Mouse (Mus musculus) hindbrain, postnatal 0 days (tissue): ENCODE data around the gene Emc3. TPM values are rescaled to one million over a fixed set of nuclear protein-coding genes. Genes with fewer than 3 reads are reported as not detected.

ENCODE experiments used
- ATAC-seq: fragments of 200-750 bp; cut with Nextera tagmentation; 2 replicates; pipeline ENCODE4 v1.8.0; 2017; ENCODE audit warnings: mild to moderate bottlenecking, moderate TSS enrichment, moderate library complexity
- DNase-seq: peaks from one replicate; pipeline ENCODE4 v3.0.0-alpha.2; 2015; ENCODE audit warnings: low spot score
- H3K27ac ChIP-seq: fragments of 300-500 bp; sonication (generic); 2 replicates; pipeline ENCODE4 v1.5.1; 2014; ENCODE audit warnings: mild to moderate bottlenecking
- H3K27me3 ChIP-seq: fragments of 300-500 bp; sonication (generic); 2 replicates; pipeline ENCODE4 v1.6.1; 2014; ENCODE audit warnings: low read length, mixed read lengths; ENCODE audit not compliant: insufficient read depth
- H3K36me3 ChIP-seq: fragments of 300-500 bp; sonication (generic); 2 replicates; pipeline ENCODE4 v1.6.1; 2014; ENCODE audit warnings: low read length, mixed read lengths; ENCODE audit not compliant: insufficient read depth
- H3K4me1 ChIP-seq: fragments of 300-500 bp; sonication (generic); 2 replicates; pipeline ENCODE4 v1.6.1; 2014; ENCODE audit warnings: antibody characterized with exemption, low read length, mixed read lengths; ENCODE audit not compliant: insufficient read depth
- H3K4me2 ChIP-seq: fragments of 300-500 bp; sonication (generic); 2 replicates; pipeline ENCODE4 v1.6.1; 2014; ENCODE audit warnings: low read depth, mild to moderate bottlenecking, low read length, moderate library complexity, mixed read lengths
- H3K4me3 ChIP-seq: fragments of 300-500 bp; sonication (generic); 2 replicates; pipeline ENCODE4 v1.5.1; 2014; ENCODE audit warnings: low read length
- H3K9ac ChIP-seq: fragments of 300-500 bp; sonication (generic); replicated peaks from 2 replicates; pipeline ENCODE4 v1.6.1; 2014; ENCODE audit warnings: mild to moderate bottlenecking, low read length, moderate library complexity, mixed read lengths
- H3K9me3 ChIP-seq: fragments of 300-500 bp; sonication (generic); 2 replicates; pipeline ENCODE4 v1.6.1; 2016; ENCODE audit warnings: low read length, mixed read lengths
- CTCF ChIP-seq: IDR thresholded peaks from 2 replicates; pipeline ENCODE4 v1.5.1; 2016; ENCODE audit warnings: antibody characterized with exemption, control low read depth, low read depth
- WGBS: fragments of 180-500 bp; shearing (Covaris S2); extraction: QIAGEN DNeasy Blood & Tissue Kit; methylation state at CpG from one replicate; pipeline ENCODE4 v1.1.7; 2014; 5-methylcytosine and 5-hydroxymethylcytosine counted together
- polyA plus RNA-seq: library from polyadenylated mRNA; unstranded; fragments of >200 nt; fragmentation: Nextera tagmentation; extraction: Ambion mirVana; gene quantifications from 2 replicates; pipeline ENCODE4 v1.2.1, GENCODE M21; 2015
- total RNA-seq: library from RNA; depleted of rRNA; stranded (reverse); fragments of >200 nt; gene quantifications from 2 replicates; pipeline ENCODE4 v1.2.3, GENCODE M21; 2014

Emc3 gene
- total and polyA plus RNA-seq, 2 experiments from 2014 or later = 81.0 to 120 TPM

DNA sequence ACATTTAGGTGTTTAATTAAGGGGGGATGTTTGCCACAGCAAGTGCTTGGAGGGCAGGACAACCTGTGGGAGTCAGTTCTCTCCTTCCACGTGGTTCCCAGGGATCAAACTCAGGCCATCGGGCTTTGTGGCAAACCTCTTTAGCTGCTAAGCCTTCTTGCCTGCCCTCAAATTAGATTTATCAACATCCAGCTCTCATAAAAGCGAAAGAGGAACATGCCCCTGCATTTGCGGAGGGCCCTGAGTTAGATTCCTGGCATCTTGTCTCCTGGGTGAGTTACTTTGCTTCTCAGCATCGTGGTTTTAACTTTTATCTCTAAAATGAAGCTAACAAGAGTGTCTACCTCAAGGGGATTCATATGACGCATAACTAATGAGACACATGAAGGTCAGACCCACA lies 32.1 kb downstream of the Emc3 start:
- WGBS = 83% methylated on average over 6 of the region's 6 CpGs

GRCm38 (mm10) chr6:113495071-113495675 lies 36.3 kb downstream of the Emc3 start:
- H3K4me2 ChIP-seq = peak overlapping the region; percentile 45
- peak; percentile 4; the same call in 1 of the 2 replicates for ATAC-seq
- peaks cover 8% of the 10 kb centered on the region; the same call in 1 of the 2 replicates for H3K36me3 ChIP-seq
- H3K4me1 ChIP-seq = 0 out of 2 replicates have a peak, but pooled peaks cover 3% of the 10 kb centered on the region
- peak overlapping the region; percentile 29; the same call in 1 of the 2 replicates for H3K4me3 ChIP-seq
- no peaks in the 10 kb centered on the region for H3K27me3 ChIP-seq
- no peak overlapping the region for H3K27ac ChIP-seq
- no peak for TF ChIP-seq CTCF
- no peak for DNase-seq
- no peaks in the 10 kb centered on the region for H3K9me3 ChIP-seq
- 60% methylated on average over 28 of the region's 28 CpGs for WGBS
- H3K9ac ChIP-seq = no peak overlapping the region; the same call in 1 of the 2 replicates

More for the DNA sequence above, 32.1 kb downstream of the Emc3 start:
- H3K4me1 ChIP-seq = 0 out of 2 replicates have a peak, but pooled peaks cover 3% of the 10 kb centered on the region
- no peak for TF ChIP-seq CTCF
- H3K27ac ChIP-seq = no peak overlapping the region
- no peak overlapping the region for H3K9ac ChIP-seq
- DNase-seq = no peak
- no peaks in the 10 kb centered on the region for H3K9me3 ChIP-seq
- no peaks in the 10 kb centered on the region for H3K27me3 ChIP-seq
- no peaks in the 10 kb centered on the region for H3K36me3 ChIP-seq
- H3K4me2 ChIP-seq = no peak overlapping the region
- ATAC-seq = no peak
- H3K4me3 ChIP-seq = no peak overlapping the region

GRCm38 (mm10) chr6:113494258-113494788 lies 37.1 kb downstream of the Emc3 start:
- WGBS = 1% methylated on average over 42 of the region's 54 CpGs
- Histone ChIP-seq H3K36me3 (peaks cover 17% of the 10 kb centered on the region; the same call in 1 of the 2 replicates), H3K4me1 (0 out of 2 replicates have a peak, but pooled peaks cover 3% of the 10 kb centered on the region), H3K27me3 (no peaks in the 10 kb centered on the region), H3K4me2 (peak overlapping the region; percentile 45), H3K9ac (no peak overlapping the region), H3K9me3 (no peaks in the 10 kb centered on the region), H3K27ac (peak overlapping the region; percentile 33; the same call in 1 of the 2 replicates), H3K4me3 (peak overlapping the region; percentile 29)
- TF ChIP-seq CTCF = peak; percentile 67
- ATAC-seq (peak; percentile 83), DNase-seq (peak; percentile 87)

DNA sequence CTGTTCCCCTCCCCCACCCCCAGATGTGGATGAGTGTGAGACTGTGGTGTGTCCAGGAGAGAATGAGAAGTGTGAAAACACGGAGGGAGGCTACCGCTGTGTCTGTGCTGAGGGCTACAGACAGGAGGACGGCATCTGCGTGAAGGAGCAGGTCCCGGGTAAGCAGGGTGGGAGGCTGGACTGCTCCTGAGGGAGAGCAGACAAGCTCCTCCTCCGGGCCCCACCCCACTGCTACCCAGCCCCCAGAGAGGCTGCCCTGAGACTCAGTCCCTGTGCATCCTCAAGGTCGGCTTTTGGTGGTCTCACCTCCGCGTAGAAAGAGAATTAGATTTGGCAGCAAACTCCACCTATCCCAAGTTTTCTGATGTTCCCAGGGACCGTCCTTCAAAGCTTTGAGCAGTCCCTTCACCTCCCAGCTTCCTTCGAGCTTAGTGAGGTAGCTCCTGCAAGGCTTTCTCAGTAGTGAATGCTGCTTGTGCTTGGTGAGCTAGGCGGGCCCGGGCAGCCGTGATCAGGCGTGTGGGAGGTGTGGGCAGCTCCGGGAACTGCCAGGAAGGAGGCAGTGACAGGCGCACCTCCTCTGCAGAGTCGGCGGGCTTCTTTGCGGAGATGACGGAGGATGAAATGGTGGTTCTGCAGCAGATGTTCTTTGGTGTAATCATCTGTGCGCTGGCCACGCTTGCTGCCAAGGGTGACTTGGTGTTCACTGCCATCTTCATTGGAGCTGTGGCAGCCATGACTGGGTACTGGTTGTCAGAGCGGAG lies 39.2 kb downstream of the Emc3 start:
- Histone ChIP-seq H3K36me3 (peaks cover 27% of the 10 kb centered on the region; the same call in 1 of the 2 replicates), H3K9ac (no peak overlapping the region), H3K27me3 (no peaks in the 10 kb centered on the region), H3K27ac (no peak overlapping the region), H3K4me1 (0 out of 2 replicates have a peak, but pooled peaks cover 3% of the 10 kb centered on the region), H3K4me2 (no peak overlapping the region), H3K9me3 (no peaks in the 10 kb centered on the region), H3K4me3 (no peak overlapping the region)
- DNase-seq (no peak), ATAC-seq (no peak)
- no peak for TF ChIP-seq CTCF
- 76% methylated on average over 24 of the region's 24 CpGs for WGBS

- no peak overlapping the region for H3K9ac ChIP-seq
- H3K4me2 ChIP-seq = no peak overlapping the region
- no peaks in the 10 kb centered on the region for H3K27me3 ChIP-seq
- H3K4me1 ChIP-seq = 0 out of 2 replicates have a peak, but pooled peaks cover 4% of the 10 kb centered on the region
- no peak for TF ChIP-seq CTCF
- no peaks in the 10 kb centered on the region for H3K9me3 ChIP-seq
- H3K27ac ChIP-seq = no peak overlapping the region
- 94% methylated on average over 14 of the region's 14 CpGs for WGBS
- H3K36me3 ChIP-seq = peaks cover 27% of the 10 kb centered on the region; the same call in 1 of the 2 replicates
- DNase-seq = no peak
- ATAC-seq = no peak
- no peak overlapping the region for H3K4me3 ChIP-seq
Measured at GRCm38 (mm10) chr6:113489410-113489809, 42.0 kb downstream of the Emc3 start.

GRCm38 (mm10) chr6:113487125-113487576 lies 44.3 kb downstream of the Emc3 start:
- ATAC-seq = no peak
- Histone ChIP-seq H3K9ac (no peak overlapping the region), H3K4me2 (no peak overlapping the region), H3K4me1 (peaks cover 14% of the 10 kb centered on the region), H3K27ac (no peak overlapping the region), H3K27me3 (no peaks in the 10 kb centered on the region), H3K36me3 (peaks cover 25% of the 10 kb centered on the region; the same call in 1 of the 2 replicates), H3K9me3 (no peaks in the 10 kb centered on the region), H3K4me3 (no peak overlapping the region)
- TF ChIP-seq CTCF = no peak
- DNase-seq = no peak
- 57% methylated on average over 7 of the region's 7 CpGs for WGBS
